ENCODE assay signal across 8 mouse cellular contexts in genomic region chr1:134493956-134494355, GRCm38 (mm10). TPM values are rescaled to one million over a fixed set of nuclear protein-coding genes. Genes with fewer than 3 reads are reported as not detected.
DNase-seq lines count a peak whose midpoint lies in the region; ATAC-seq and TF ChIP-seq lines count a peak whose summit lies in the region.

No protein-coding gene starts in this region.

- intact Hi-C loops in gastrocnemius, adult 2 months (cut with DNase I) = loop anchor here (5.0 kb wide), 2 partner anchors 37 to 82 kb away; partner anchors contain the start of gene Klhl12

- peak overlapping the region; percentile 53; the same call in 1 of the 2 replicates for H3K9ac ChIP-seq in ES-E14 (ENCODE audit: insufficient read depth, low read depth, low read length, poor library complexity, severe bottlenecking)
- peak overlapping the region; percentile 77 for H3K9ac ChIP-seq in heart, postnatal 0 days (replicated peaks; ENCODE audit: low read depth, low read length)

- TF ChIP-seq CTCF in gastrocnemius, adult 2 months (IDR thresholded peaks at IDR 0.05) = no peak
- TF ChIP-seq CTCF in heart, postnatal 0 days (IDR thresholded peaks at IDR 0.05; ENCODE audit: low read depth) = no peak

- no peak for TF ChIP-seq EP300 in heart, postnatal 0 days (IDR thresholded peaks at IDR 0.05; ENCODE audit: low read depth)

- peaks cover 43% of the 10 kb centered on the region for H3K79me2 ChIP-seq in macrophage (ENCODE audit: inconsistent target)

- WGBS in heart, postnatal 0 days = 20% methylated on average over 5 of the region's 5 CpGs
- 7% methylated on average over 5 of the region's 5 CpGs for WGBS in macrophage (ENCODE audit: missing documents)

- no peak for DNase-seq in gastrocnemius, adult 2 months
- DNase-seq in gastrocnemius, postnatal 25 days = no peak
- no peak for DNase-seq in ES-E14 (ENCODE audit: low read depth, low spot score)
- DNase-seq in heart, postnatal 0 days (ENCODE audit: low spot score) = no peak
- DNase-seq in urinary bladder, postnatal 10 days (ENCODE audit: low spot score) = no peak
- no peak for DNase-seq in gastrocnemius, postnatal 10 days
- DNase-seq in right cerebral cortex, postnatal 10 days (ENCODE audit: low spot score in 2 of 2) = no peak

- peaks cover 6% of the 10 kb centered on the region; the same call in 1 of the 2 replicates for H3K36me3 ChIP-seq in ES-E14 (ENCODE audit: control insufficient read depth, insufficient read depth, low read length, poor library complexity, severe bottlenecking)
- H3K36me3 ChIP-seq in heart, postnatal 0 days (replicated peaks; ENCODE audit: control insufficient read depth, insufficient read depth, low read length) = peaks cover 27% of the 10 kb centered on the region
- no peaks in the 10 kb centered on the region for H3K36me3 ChIP-seq in macrophage (ENCODE audit: inconsistent target)

- ATAC-seq in heart, postnatal 0 days (ENCODE audit: insufficient read depth, low read depth) = no peak

- H3K27ac ChIP-seq in gastrocnemius, adult 2 months = peak overlapping the region; percentile 96
- no peak overlapping the region for H3K27ac ChIP-seq in ES-E14 (ENCODE audit: insufficient read depth, low read depth, low read length, poor library complexity, severe bottlenecking)
- peak overlapping the region; percentile 91 for H3K27ac ChIP-seq in heart, postnatal 0 days (ENCODE audit: low read depth)
- H3K27ac ChIP-seq in macrophage = peak overlapping the region; percentile 66

- H3K4me2 ChIP-seq in heart, postnatal 0 days (ENCODE audit: low read depth, low read length) = peak overlapping the region; percentile 89

- H3K27me3 ChIP-seq in heart, postnatal 0 days (ENCODE audit: control insufficient read depth, insufficient read depth, low read length) = no peaks in the 10 kb centered on the region

- in situ Hi-C loops in ES-E14 (cut with MboI; ENCODE audit: low sequenced_read_pairs in 2 of 2, unreplicated experiment in 2 of 2) = no loop called here

- H3K9me3 ChIP-seq in ES-E14 (ENCODE audit: control insufficient read depth, insufficient read depth, low read depth, low read length) = no peaks in the 10 kb centered on the region
- no peaks in the 10 kb centered on the region for H3K9me3 ChIP-seq in heart, postnatal 0 days (replicated peaks; ENCODE audit: control insufficient read depth, low read length)

- H3K4me1 ChIP-seq in ES-E14 (ENCODE audit: control insufficient read depth in 2 of 2, insufficient read depth in 2 of 2, low read length in 2 of 2, poor library complexity in 1 of 2) = peaks cover 0 to under 1% of the 10 kb centered on the region in 2 experiments; a peak in 1 of 4 replicates
- H3K4me1 ChIP-seq in heart, postnatal 0 days (ENCODE audit: control insufficient read depth, insufficient read depth) = peaks cover 11% of the 10 kb centered on the region; the same call in 1 of the 2 replicates

- H3K4me3 ChIP-seq in gastrocnemius, adult 2 months = peak overlapping the region; percentile 97
- H3K4me3 ChIP-seq in ES-E14 (ENCODE audit: insufficient read depth in 1 of 2, low read depth in 1 of 2, low read length in 2 of 2, poor library complexity in 1 of 2, severe bottlenecking in 1 of 2) (peak overlapping the region; percentile 44 to 90; a peak in 3 of 4 replicates), macrophage (ENCODE audit: inconsistent target) (peak overlapping the region; percentile 89)
- H3K4me3 ChIP-seq in heart, postnatal 0 days (ENCODE audit: low read depth, low read length) = peak overlapping the region; percentile 96

TF ChIP-seq in ES-E14, 5 proteins besides CTCF, POLR2A, EP300 and RAD21:
- TF ChIP-seq ZC3H11A (IDR thresholded peaks at IDR 0.05; ENCODE audit: borderline replicate concordance, low read depth, low read length) (no peak), MAFK (IDR thresholded peaks at IDR 0.05; ENCODE audit: insufficient read depth, low read depth, low read length) (no peak), CHD2 (IDR thresholded peaks at IDR 0.05; ENCODE audit: low read depth, low read length) (no peak), HCFC1 (IDR thresholded peaks at IDR 0.05; ENCODE audit: borderline replicate concordance, insufficient read depth, low read length) (no peak), ZNF384 (IDR thresholded peaks at IDR 0.05; ENCODE audit: low read depth, low read length) (no peak)

RNA-seq across cellular contexts. Expression of gene Rabif, which starts 0.5 kb away (rescaled TPM):
- 1 to 10 TPM; 5.5 to 6.7 TPM for total RNA-seq in gastrocnemius, adult 2 months (2021)
- total RNA-seq in gastrocnemius, postnatal 25 days (2021) = 1 to 10 TPM; 5.7 to 6.6 TPM
- total RNA-seq in ES-E14 (2012; rRNA removed) = 23.3 and 24.9 TPM in 2 replicates
- 9.7 and 14.0 TPM in 2 replicates for total RNA-seq in heart, postnatal 0 days (2014; rRNA removed; ENCODE audit: low replicate concordance)
- polyA plus RNA-seq in heart, postnatal 0 days (2015; fragmentation: Nextera tagmentation; extraction: Ambion mirVana) = 21.4 and 22.8 TPM in 2 replicates
- total RNA-seq in macrophage (2018; cell fraction: chromatin; rRNA removed) = 10 to 100 TPM in 4 of 26 experiments, 1 to 10 TPM in 22; 1.5 to 12.3 (median 5.8) TPM
- total RNA-seq in macrophage (2018; cell fraction: cytosol; rRNA removed) = 10 to 100 TPM in 23 of 26 experiments, 1 to 10 TPM in 3; 8.1 to 17.4 (median 13.8) TPM
- 10 to 100 TPM in 12 of 26 experiments, 1 to 10 TPM in 14; 2.4 to 18.4 (median 8.8) TPM for total RNA-seq in macrophage (2018; cell fraction: nucleus; rRNA removed)
- polyA plus RNA-seq in macrophage (2018) = 11.5 to 14.8 TPM (median 14.4 TPM) in 3 replicates
- 1 to 10 TPM; 7.2 to 9.4 TPM for total RNA-seq in gastrocnemius, postnatal 10 days (2021)

RNA-seq across cellular contexts. Expression of gene Klhl12, which starts 38.6 kb away (rescaled TPM):
- total RNA-seq in gastrocnemius, adult 2 months (2021) = 10 to 100 TPM; 17.9 to 20.6 TPM
- 10 to 100 TPM; 13.4 to 15.1 TPM for total RNA-seq in gastrocnemius, postnatal 25 days (2021)
- 21.8 and 22.7 TPM in 2 replicates for total RNA-seq in ES-E14 (2012; rRNA removed)
- total RNA-seq in heart, postnatal 0 days (2014; rRNA removed; ENCODE audit: low replicate concordance) = 15.9 and 17.5 TPM in 2 replicates
- 13.6 and 13.9 TPM in 2 replicates for polyA plus RNA-seq in heart, postnatal 0 days (2015; fragmentation: Nextera tagmentation; extraction: Ambion mirVana)
- total RNA-seq in macrophage (2018; cell fraction: chromatin; rRNA removed) = 10 to 100 TPM; 13.1 to 37.4 (median 25.1) TPM
- total RNA-seq in macrophage (2018; cell fraction: cytosol; rRNA removed) = 1 to 10 TPM; 2.6 to 5.1 (median 3.8) TPM
- 10 to 100 TPM in 18 of 26 experiments, 1 to 10 TPM in 8; 7.5 to 23.3 (median 14.1) TPM for total RNA-seq in macrophage (2018; cell fraction: nucleus; rRNA removed)
- 2.9 to 3.4 TPM (median 3.1 TPM) in 3 replicates for polyA plus RNA-seq in macrophage (2018)
- 10 to 100 TPM; 10.1 to 10.7 TPM for total RNA-seq in gastrocnemius, postnatal 10 days (2021)

RNA-seq across cellular contexts. Expression of gene Mgat4e, which starts 55.5 kb away (rescaled TPM):
- not detected for total RNA-seq in gastrocnemius, adult 2 months (2021)
- not detected for total RNA-seq in gastrocnemius, postnatal 25 days (2021)
- 0.76 and 2.1 TPM in 2 replicates for total RNA-seq in ES-E14 (2012; rRNA removed)
- total RNA-seq in heart, postnatal 0 days (2014; rRNA removed; ENCODE audit: low replicate concordance) = not detected in 2 replicates
- not detected in 2 replicates for polyA plus RNA-seq in heart, postnatal 0 days (2015; fragmentation: Nextera tagmentation; extraction: Ambion mirVana)
- not detected for total RNA-seq in macrophage (2018; cell fraction: chromatin; rRNA removed)
- total RNA-seq in macrophage (2018; cell fraction: cytosol; rRNA removed) = not detected
- total RNA-seq in macrophage (2018; cell fraction: nucleus; rRNA removed) = not detected
- polyA plus RNA-seq in macrophage (2018) = not detected in 3 replicates
- not detected for total RNA-seq in gastrocnemius, postnatal 10 days (2021)
